Mouse (Mus musculus): Measurements from ENCODE around the gene Cyfip2. TPM values are rescaled to one million over a fixed set of nuclear protein-coding genes. Genes with fewer than 3 reads are reported as not detected.

The Cyfip2 gene
- polyA plus RNA-seq, 1 experiment, result 200 TPM

DNA sequence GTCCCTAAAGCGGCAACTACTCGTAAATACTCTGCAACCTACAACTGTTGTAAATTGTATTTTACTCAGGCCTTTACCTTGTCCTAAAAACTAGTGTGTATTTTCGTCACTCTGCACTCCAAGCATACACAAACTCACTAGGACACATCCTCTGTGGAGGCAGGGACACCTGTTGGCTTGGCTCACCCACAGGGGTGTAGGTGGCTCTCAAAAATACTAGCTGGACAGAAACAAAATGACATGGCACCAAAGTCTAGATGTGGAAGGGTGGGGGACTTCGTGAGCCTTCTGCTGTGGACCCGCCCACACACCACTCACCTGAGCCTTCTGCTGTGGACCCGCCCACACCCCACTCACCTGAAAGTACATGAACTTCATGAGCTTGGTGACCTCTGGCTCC is 28.9 kb downstream of the Cyfip2 start:
- peaks cover 7% of the 10 kb centered on the region for H3K4me1 ChIP-seq (ENCODE audit: control insufficient read depth, insufficient read depth, low read length)
- H3K27me3 ChIP-seq (ENCODE audit: control insufficient read depth, insufficient read depth, low read length), result no peaks in the 10 kb centered on the region
- no peak overlapping the region for H3K27ac ChIP-seq (ENCODE audit: insufficient read depth, low read length)
- no peak for TF ChIP-seq POLR2A (IDR thresholded peaks at IDR 0.05; ENCODE audit: borderline replicate concordance, insufficient read depth, low read length)
- no peak for TF ChIP-seq CTCF (IDR thresholded peaks at IDR 0.05; ENCODE audit: borderline replicate concordance, insufficient read depth, low read depth, low read length)
- no peak overlapping the region for H3K4me3 ChIP-seq (replicated peaks; ENCODE audit: insufficient read depth, low read depth, low read length)
- 87% methylated on average over 6 of the region's 6 CpGs for WGBS
- DNase-seq, result no peak

GRCm38 (mm10) chr11:46282612-46283011 is 30.0 kb downstream of the Cyfip2 start:
- H3K27me3 ChIP-seq (ENCODE audit: control insufficient read depth, insufficient read depth, low read length), result no peaks in the 10 kb centered on the region
- TF ChIP-seq POLR2A (IDR thresholded peaks at IDR 0.05; ENCODE audit: borderline replicate concordance, insufficient read depth, low read length) (no peak), CTCF (IDR thresholded peaks at IDR 0.05; ENCODE audit: borderline replicate concordance, insufficient read depth, low read depth, low read length) (no peak)
- WGBS, result 93% methylated on average over 5 of the region's 5 CpGs
- H3K4me1 ChIP-seq (ENCODE audit: control insufficient read depth, insufficient read depth, low read length), result peaks cover 16% of the 10 kb centered on the region
- no peak for DNase-seq
- H3K4me3 ChIP-seq (replicated peaks; ENCODE audit: insufficient read depth, low read depth, low read length), result no peak overlapping the region
- H3K27ac ChIP-seq (ENCODE audit: insufficient read depth, low read length), result no peak overlapping the region

GRCm38 (mm10) chr11:46278709-46279108 is 34.0 kb downstream of the Cyfip2 start:
- no peak overlapping the region for H3K4me3 ChIP-seq (replicated peaks; ENCODE audit: insufficient read depth, low read depth, low read length)
- no peak for DNase-seq
- TF ChIP-seq POLR2A (IDR thresholded peaks at IDR 0.05; ENCODE audit: borderline replicate concordance, insufficient read depth, low read length), result no peak
- no peak for TF ChIP-seq CTCF (IDR thresholded peaks at IDR 0.05; ENCODE audit: borderline replicate concordance, insufficient read depth, low read depth, low read length)
- H3K27me3 ChIP-seq (ENCODE audit: control insufficient read depth, insufficient read depth, low read length), result no peaks in the 10 kb centered on the region
- no peak overlapping the region; the same call in 1 of the 2 replicates for H3K27ac ChIP-seq (ENCODE audit: insufficient read depth, low read length)
- WGBS, result 24% methylated on average over 12 of the region's 12 CpGs
- H3K4me1 ChIP-seq (ENCODE audit: control insufficient read depth, insufficient read depth, low read length), result peaks cover 12% of the 10 kb centered on the region

- Histone ChIP-seq H3K27me3 (ENCODE audit: control insufficient read depth, insufficient read depth, low read length) (no peaks in the 10 kb centered on the region), H3K27ac (ENCODE audit: insufficient read depth, low read length) (no peak overlapping the region; the same call in 1 of the 2 replicates), H3K4me1 (ENCODE audit: control insufficient read depth, insufficient read depth, low read length) (peaks cover 12% of the 10 kb centered on the region), H3K4me3 (replicated peaks; ENCODE audit: insufficient read depth, low read depth, low read length) (no peak overlapping the region)
- TF ChIP-seq POLR2A (IDR thresholded peaks at IDR 0.05; ENCODE audit: borderline replicate concordance, insufficient read depth, low read length) (no peak), CTCF (IDR thresholded peaks at IDR 0.05; ENCODE audit: borderline replicate concordance, insufficient read depth, low read depth, low read length) (no peak)
- WGBS, result 22% methylated on average over 5 of the region's 5 CpGs
- DNase-seq, result no peak
Observed at GRCm38 (mm10) chr11:46278140-46278539, 34.5 kb downstream of the Cyfip2 start.

GRCm38 (mm10) chr11:46276778-46277177 is 35.9 kb downstream of the Cyfip2 start:
- no peak overlapping the region for H3K4me3 ChIP-seq (replicated peaks; ENCODE audit: insufficient read depth, low read depth, low read length)
- TF ChIP-seq CTCF (IDR thresholded peaks at IDR 0.05; ENCODE audit: borderline replicate concordance, insufficient read depth, low read depth, low read length) (peak; percentile 61), POLR2A (IDR thresholded peaks at IDR 0.05; ENCODE audit: borderline replicate concordance, insufficient read depth, low read length) (no peak)
- H3K4me1 ChIP-seq (ENCODE audit: control insufficient read depth, insufficient read depth, low read length), result peaks cover 12% of the 10 kb centered on the region
- peak; percentile 27 to 48 for DNase-seq
- no peaks in the 10 kb centered on the region for H3K27me3 ChIP-seq (ENCODE audit: control insufficient read depth, insufficient read depth, low read length)
- 46% methylated on average over 5 of the region's 5 CpGs for WGBS
- no peak overlapping the region for H3K27ac ChIP-seq (ENCODE audit: insufficient read depth, low read length)

GRCm38 (mm10) chr11:46276168-46276567 is 36.5 kb downstream of the Cyfip2 start:
- TF ChIP-seq CTCF (IDR thresholded peaks at IDR 0.05; ENCODE audit: borderline replicate concordance, insufficient read depth, low read depth, low read length) (no peak), POLR2A (IDR thresholded peaks at IDR 0.05; ENCODE audit: borderline replicate concordance, insufficient read depth, low read length) (no peak)
- Histone ChIP-seq H3K4me1 (ENCODE audit: control insufficient read depth, insufficient read depth, low read length) (peaks cover 12% of the 10 kb centered on the region), H3K27me3 (ENCODE audit: control insufficient read depth, insufficient read depth, low read length) (no peaks in the 10 kb centered on the region), H3K4me3 (replicated peaks; ENCODE audit: insufficient read depth, low read depth, low read length) (no peak overlapping the region), H3K27ac (ENCODE audit: insufficient read depth, low read length) (no peak overlapping the region)
- no peak for DNase-seq
- WGBS, result 80% methylated on average over 8 of the region's 8 CpGs

- Histone ChIP-seq H3K4me1 (ENCODE audit: control insufficient read depth, insufficient read depth, low read length) (peaks cover 12% of the 10 kb centered on the region), H3K4me3 (replicated peaks; ENCODE audit: insufficient read depth, low read depth, low read length) (no peak overlapping the region), H3K27ac (ENCODE audit: insufficient read depth, low read length) (no peak overlapping the region), H3K27me3 (ENCODE audit: control insufficient read depth, insufficient read depth, low read length) (no peaks in the 10 kb centered on the region)
- WGBS, result 11% methylated on average over 6 of the region's 6 CpGs
- TF ChIP-seq CTCF (IDR thresholded peaks at IDR 0.05; ENCODE audit: borderline replicate concordance, insufficient read depth, low read depth, low read length) (peak; percentile 83), POLR2A (IDR thresholded peaks at IDR 0.05; ENCODE audit: borderline replicate concordance, insufficient read depth, low read length) (no peak)
- peak; percentile 75 to 77 for DNase-seq
Observed at GRCm38 (mm10) chr11:46275302-46275701, 37.4 kb downstream of the Cyfip2 start.

- Histone ChIP-seq H3K27me3 (ENCODE audit: control insufficient read depth, insufficient read depth, low read length) (no peaks in the 10 kb centered on the region), H3K4me3 (replicated peaks; ENCODE audit: insufficient read depth, low read depth, low read length) (no peak overlapping the region), H3K4me1 (ENCODE audit: control insufficient read depth, insufficient read depth, low read length) (peaks cover 12% of the 10 kb centered on the region), H3K27ac (ENCODE audit: insufficient read depth, low read length) (no peak overlapping the region)
- no peak for TF ChIP-seq CTCF (IDR thresholded peaks at IDR 0.05; ENCODE audit: borderline replicate concordance, insufficient read depth, low read depth, low read length)
- TF ChIP-seq POLR2A (IDR thresholded peaks at IDR 0.05; ENCODE audit: borderline replicate concordance, insufficient read depth, low read length), result no peak
- WGBS, result 95% methylated on average over 3 of the region's 3 CpGs
- DNase-seq, result no peak
Observed at GRCm38 (mm10) chr11:46273969-46274368, 38.7 kb downstream of the Cyfip2 start.

Data from cerebellum, adult 2 months (tissue).